Mouse (Mus musculus) intestine, embryonic 15.5 days (tissue): ENCODE results near the gene Tent5b. TPM values are rescaled to one million over a fixed set of nuclear protein-coding genes. Genes with fewer than 3 reads are reported as not detected.
A peak's percentile ranks its signal among the peaks of the same experiment; 100 is the strongest.

Experiments
- ATAC-seq: fragments of 200-750 bp; cut with Nextera tagmentation; 2 replicates; pipeline ENCODE4 v1.8.0; 2017; ENCODE audit warnings: moderate TSS enrichment, moderate library complexity
- H3K27ac ChIP-seq: fragments of 300-500 bp; sonication (generic); 2 replicates; pipeline ENCODE4 v1.5.1; 2015; ENCODE audit warnings: mild to moderate bottlenecking, inconsistent platforms
- H3K27me3 ChIP-seq: fragments of 300-500 bp; sonication (generic); replicated peaks from 2 replicates; pipeline ENCODE4 v1.6.1; 2015; ENCODE audit warnings: inconsistent platforms
- H3K36me3 ChIP-seq: fragments of 300-500 bp; sonication (generic); 2 replicates; pipeline ENCODE4 v1.6.1; 2015; ENCODE audit warnings: inconsistent platforms
- H3K4me1 ChIP-seq: fragments of 300-500 bp; sonication (generic); replicated peaks from 2 replicates; pipeline ENCODE4 v1.6.1; 2015; ENCODE audit warnings: inconsistent platforms
- H3K4me2 ChIP-seq: fragments of 300-500 bp; sonication (generic); replicated peaks from 2 replicates; pipeline ENCODE4 v1.6.1; 2015; ENCODE audit warnings: mild to moderate bottlenecking, inconsistent platforms
- H3K4me3 ChIP-seq: fragments of 300-500 bp; sonication (generic); replicated peaks from 2 replicates; pipeline ENCODE4 v1.5.1; 2015; ENCODE audit warnings: inconsistent platforms
- H3K9ac ChIP-seq: fragments of 300-500 bp; sonication (generic); 2 replicates; pipeline ENCODE4 v1.6.1; 2015; ENCODE audit warnings: inconsistent platforms
- H3K9me3 ChIP-seq: fragments of 300-500 bp; sonication (generic); 2 replicates; pipeline ENCODE4 v1.6.1; 2016; ENCODE audit warnings: inconsistent platforms
- WGBS: fragments of 180-500 bp; shearing (Covaris S2); methylation state at CpG from one replicate; pipeline ENCODE4 v1.1.7; 2015; 5-methylcytosine and 5-hydroxymethylcytosine counted together
- polyA plus RNA-seq: library from polyadenylated mRNA; unstranded; fragments of >200 nt; fragmentation: Nextera tagmentation; extraction: Ambion mirVana; gene quantifications from 2 replicates; pipeline ENCODE4 v1.2.1, GENCODE M21; 2015

Gene Tent5b
- polyA plus RNA-seq, 1 experiment from 2014 or later, result 0.94 TPM

- no peaks in the 10 kb centered on the region for H3K36me3 ChIP-seq
- H3K4me2 ChIP-seq, result no peak overlapping the region
- WGBS, result 51% methylated on average over 2 of the region's 2 CpGs
- peaks cover 10% of the 10 kb centered on the region; the same call in 1 of the 2 replicates for H3K27me3 ChIP-seq
- H3K9me3 ChIP-seq, result no peaks in the 10 kb centered on the region
- H3K9ac ChIP-seq, result no peak overlapping the region
- H3K4me3 ChIP-seq, result no peak overlapping the region
- ATAC-seq, result no peak
- H3K4me1 ChIP-seq, result 0 out of 2 replicates have a peak, but pooled peaks cover 2% of the 10 kb centered on the region
- H3K27ac ChIP-seq, result no peak overlapping the region
Measured at GRCm38 (mm10) chr4:133473833-133474232, 6.1 kb upstream of the Tent5b start.

GRCm38 (mm10) chr4:133480185-133480537 lies 229 bp downstream of the Tent5b start:
- no peak for ATAC-seq
- no peaks in the 10 kb centered on the region for H3K36me3 ChIP-seq
- H3K4me1 ChIP-seq, result peaks cover 12% of the 10 kb centered on the region
- H3K27ac ChIP-seq, result no peak overlapping the region
- H3K27me3 ChIP-seq, result peaks cover 32% of the 10 kb centered on the region
- peak overlapping the region; percentile 62 for H3K4me2 ChIP-seq
- 2% methylated on average over 34 of the region's 34 CpGs for WGBS
- H3K4me3 ChIP-seq, result peak overlapping the region; percentile 38
- H3K9me3 ChIP-seq, result no peaks in the 10 kb centered on the region
- peak overlapping the region; percentile 12; the same call in 1 of the 2 replicates for H3K9ac ChIP-seq

GRCm38 (mm10) chr4:133480754-133481153 lies 822 bp downstream of the Tent5b start:
- Histone ChIP-seq H3K4me2 (peak overlapping the region; percentile 62), H3K4me3 (peak overlapping the region; percentile 38), H3K27ac (no peak overlapping the region), H3K36me3 (no peaks in the 10 kb centered on the region), H3K9me3 (no peaks in the 10 kb centered on the region), H3K9ac (no peak overlapping the region), H3K27me3 (peaks cover 32% of the 10 kb centered on the region), H3K4me1 (peaks cover 12% of the 10 kb centered on the region)
- ATAC-seq, result no peak
- 42% methylated on average over 6 of the region's 6 CpGs for WGBS

- H3K9ac ChIP-seq, result no peak overlapping the region
- no peak overlapping the region for H3K27ac ChIP-seq
- no peak overlapping the region for H3K4me2 ChIP-seq
- H3K9me3 ChIP-seq, result no peaks in the 10 kb centered on the region
- peaks cover 12% of the 10 kb centered on the region for H3K4me1 ChIP-seq
- no peak for ATAC-seq
- H3K36me3 ChIP-seq, result no peaks in the 10 kb centered on the region
- 29% methylated on average over 4 of the region's 4 CpGs for WGBS
- H3K27me3 ChIP-seq, result peaks cover 32% of the 10 kb centered on the region
- no peak overlapping the region for H3K4me3 ChIP-seq
Measured at GRCm38 (mm10) chr4:133481488-133481887, 1.6 kb downstream of the Tent5b start.

GRCm38 (mm10) chr4:133482479-133482878 lies 2.5 kb downstream of the Tent5b start:
- no peaks in the 10 kb centered on the region for H3K9me3 ChIP-seq
- no peak overlapping the region for H3K4me3 ChIP-seq
- no peak overlapping the region for H3K9ac ChIP-seq
- H3K27ac ChIP-seq, result no peak overlapping the region
- H3K27me3 ChIP-seq, result peaks cover 28% of the 10 kb centered on the region
- no peak for ATAC-seq
- H3K36me3 ChIP-seq, result no peaks in the 10 kb centered on the region
- no peak overlapping the region for H3K4me2 ChIP-seq
- H3K4me1 ChIP-seq, result peaks cover 12% of the 10 kb centered on the region
- WGBS, result 80% methylated on average over 3 of the region's 3 CpGs

GRCm38 (mm10) chr4:133484266-133485025 lies 4.5 kb downstream of the Tent5b start:
- H3K4me3 ChIP-seq, result no peak overlapping the region
- no peak; the same call in 1 of the 2 replicates for ATAC-seq
- H3K27me3 ChIP-seq, result peaks cover 22% of the 10 kb centered on the region
- peaks cover 20% of the 10 kb centered on the region for H3K4me1 ChIP-seq
- no peak overlapping the region for H3K9ac ChIP-seq
- no peaks in the 10 kb centered on the region for H3K36me3 ChIP-seq
- H3K9me3 ChIP-seq, result no peaks in the 10 kb centered on the region
- no peak overlapping the region for H3K27ac ChIP-seq
- peak overlapping the region; percentile 48 for H3K4me2 ChIP-seq
- WGBS, result 12% methylated on average over 22 of the region's 22 CpGs

- 88% methylated on average over 28 of the region's 28 CpGs for WGBS
- no peak overlapping the region for H3K9ac ChIP-seq
- H3K27ac ChIP-seq, result no peak overlapping the region
- peaks cover 20% of the 10 kb centered on the region for H3K4me1 ChIP-seq
- peaks cover 14% of the 10 kb centered on the region for H3K27me3 ChIP-seq
- no peaks in the 10 kb centered on the region for H3K36me3 ChIP-seq
- no peak for ATAC-seq
- no peak overlapping the region for H3K4me2 ChIP-seq
- no peaks in the 10 kb centered on the region for H3K9me3 ChIP-seq
- no peak overlapping the region for H3K4me3 ChIP-seq
Measured at GRCm38 (mm10) chr4:133485691-133486425, 5.9 kb downstream of the Tent5b start.

GRCm38 (mm10) chr4:133486673-133487357 lies 6.9 kb downstream of the Tent5b start:
- no peak for ATAC-seq
- Histone ChIP-seq H3K9ac (no peak overlapping the region), H3K4me2 (no peak overlapping the region), H3K9me3 (no peaks in the 10 kb centered on the region), H3K36me3 (no peaks in the 10 kb centered on the region), H3K27me3 (peaks cover 5% of the 10 kb centered on the region), H3K4me3 (no peak overlapping the region), H3K4me1 (peaks cover 20% of the 10 kb centered on the region), H3K27ac (no peak overlapping the region)
- 93% methylated on average over 26 of the region's 26 CpGs for WGBS

GRCm38 (mm10) chr4:133488619-133489392 lies 8.9 kb downstream of the Tent5b start:
- Histone ChIP-seq H3K27me3 (no peaks in the 10 kb centered on the region), H3K4me3 (no peak overlapping the region), H3K36me3 (no peaks in the 10 kb centered on the region), H3K27ac (peak overlapping the region; percentile 54; the same call in 1 of the 2 replicates), H3K4me1 (peaks cover 19% of the 10 kb centered on the region), H3K4me2 (no peak overlapping the region), H3K9ac (no peak overlapping the region), H3K9me3 (no peaks in the 10 kb centered on the region)
- peak; percentile 68 for ATAC-seq
- WGBS, result 73% methylated on average over 20 of the region's 20 CpGs

- ATAC-seq, result 0 out of 2 replicates have a peak, but pooled peaks have one; percentile 14
- H3K4me2 ChIP-seq, result no peak overlapping the region
- H3K27me3 ChIP-seq, result no peaks in the 10 kb centered on the region; the same call in 1 of the 2 replicates
- H3K9me3 ChIP-seq, result no peaks in the 10 kb centered on the region
- H3K36me3 ChIP-seq, result no peaks in the 10 kb centered on the region
- H3K4me3 ChIP-seq, result no peak overlapping the region
- peak overlapping the region; percentile 44; the same call in 1 of the 2 replicates for H3K27ac ChIP-seq
- no peak overlapping the region for H3K9ac ChIP-seq
- WGBS, result 69% methylated on average over 4 of the region's 4 CpGs
- peaks cover 18% of the 10 kb centered on the region for H3K4me1 ChIP-seq
Measured at GRCm38 (mm10) chr4:133489489-133490245, 9.7 kb downstream of the Tent5b start.

- Histone ChIP-seq H3K9ac (no peak overlapping the region), H3K4me1 (peaks cover 18% of the 10 kb centered on the region), H3K36me3 (no peaks in the 10 kb centered on the region), H3K27ac (no peak overlapping the region), H3K4me3 (no peak overlapping the region), H3K9me3 (no peaks in the 10 kb centered on the region), H3K27me3 (peaks cover 21% of the 10 kb centered on the region), H3K4me2 (no peak overlapping the region)
- no peak for ATAC-seq
- 29% methylated on average over 10 of the region's 10 CpGs for WGBS
Measured at GRCm38 (mm10) chr4:133491800-133492199, 11.9 kb downstream of the Tent5b start.
